Mouse (Mus musculus): ENCODE results near the gene Foxp1.

The Foxp1 gene

GRCm38 (mm10) chr6:99093856-99094255, 428.7 kb downstream of the Foxp1 start:
- DNase-seq (ENCODE audit: low spot score) = no peak

GRCm38 (mm10) chr6:99093208-99093607, 429.3 kb downstream of the Foxp1 start:
- DNase-seq (ENCODE audit: low spot score) = no peak

- no peak for DNase-seq (ENCODE audit: low spot score)
These were observed 430.7 kb downstream of the Foxp1 start for GRCm38 (mm10) chr6:99091799-99092198.

GRCm38 (mm10) chr6:99087598-99087997, 434.9 kb downstream of the Foxp1 start:
- DNase-seq (ENCODE audit: low spot score) = no peak

GRCm38 (mm10) chr6:99084956-99085355, 437.6 kb downstream of the Foxp1 start:
- no peak for DNase-seq (ENCODE audit: low spot score)

- no peak for DNase-seq (ENCODE audit: low spot score)
These were observed 441.3 kb downstream of the Foxp1 start for GRCm38 (mm10) chr6:99081259-99081658.

- DNase-seq (ENCODE audit: low spot score) = no peak
These were observed 443.3 kb downstream of the Foxp1 start for GRCm38 (mm10) chr6:99079041-99079835.

- DNase-seq (ENCODE audit: low spot score) = no peak
These were observed 444.4 kb downstream of the Foxp1 start for GRCm38 (mm10) chr6:99078089-99078488.

GRCm38 (mm10) chr6:99073303-99074271, 448.9 kb downstream of the Foxp1 start:
- no peak for DNase-seq (ENCODE audit: low spot score)

- DNase-seq (ENCODE audit: low spot score) = no peak
These were observed 451.8 kb downstream of the Foxp1 start for GRCm38 (mm10) chr6:99070710-99071109.

GRCm38 (mm10) chr6:99069726-99070125, 452.8 kb downstream of the Foxp1 start:
- no peak for DNase-seq (ENCODE audit: low spot score)

GRCm38 (mm10) chr6:99065569-99066353, 456.8 kb downstream of the Foxp1 start:
- DNase-seq (ENCODE audit: low spot score) = no peak

- DNase-seq (ENCODE audit: low spot score) = no peak
These were observed 458.5 kb downstream of the Foxp1 start for GRCm38 (mm10) chr6:99063982-99064484.

- no peak for DNase-seq (ENCODE audit: low spot score)
These were observed 459.6 kb downstream of the Foxp1 start for GRCm38 (mm10) chr6:99062931-99063330.

GRCm38 (mm10) chr6:99058688-99059087, 463.8 kb downstream of the Foxp1 start:
- no peak for DNase-seq (ENCODE audit: low spot score)

GRCm38 (mm10) chr6:99057113-99057553, 465.4 kb downstream of the Foxp1 start:
- DNase-seq (ENCODE audit: low spot score) = peak; percentile 39

- DNase-seq (ENCODE audit: low spot score) = no peak
These were observed 466.1 kb downstream of the Foxp1 start for GRCm38 (mm10) chr6:99056379-99056778.

- peak; percentile 18 for DNase-seq (ENCODE audit: low spot score)
These were observed 468.5 kb downstream of the Foxp1 start for GRCm38 (mm10) chr6:99053998-99054397.

- peak; percentile 39 for DNase-seq (ENCODE audit: low spot score)
These were observed 469.4 kb downstream of the Foxp1 start for GRCm38 (mm10) chr6:99053111-99053510.

GRCm38 (mm10) chr6:99051724-99052123, 470.8 kb downstream of the Foxp1 start:
- no peak for DNase-seq (ENCODE audit: low spot score)

GRCm38 (mm10) chr6:99050288-99051006, 472.1 kb downstream of the Foxp1 start:
- no peak for DNase-seq (ENCODE audit: low spot score)

Measured in spleen, adult 12 weeks (tissue).